Mouse (Mus musculus) heart, adult 2 months (tissue): ENCODE measurements around the gene Crocc.

Source experiments
- CTCF ChIP-seq: fragments of 200-600 bp; IDR thresholded peaks from 2 replicates; pipeline ENCODE4 v1.8.1; 2022; ENCODE audit warnings: antibody characterized with exemption, mild to moderate bottlenecking, moderate library complexity
- EP300 ChIP-seq: fragments of 200-500 bp; IDR thresholded peaks from 2 replicates; pipeline ENCODE4 v1.6.1; 2011; ENCODE audit warnings: low read depth, low read length, control low read depth; ENCODE audit not compliant: insufficient read depth
- POLR2A ChIP-seq: fragments of 200-500 bp; IDR thresholded peaks from 2 replicates; pipeline ENCODE4 v1.6.1; 2011; ENCODE audit warnings: mild to moderate bottlenecking, low read depth, low read length, control low read depth; ENCODE audit not compliant: insufficient read depth

- no peak for TF ChIP-seq CTCF
- no peak for TF ChIP-seq EP300
- no peak for TF ChIP-seq POLR2A
Measured at GRCm38 (mm10) chr4:141010118-141010517, 50.2 kb downstream of the Crocc start, which contains the start of gene Mfap2.
